Mouse (Mus musculus): ENCODE results near the gene Pmepa1. TPM values are rescaled to one million over a fixed set of nuclear protein-coding genes. Genes with fewer than 3 reads are reported as not detected.

Pmepa1 gene
- polyA plus RNA-seq, 1 experiment from 2014 or later = 7.0 TPM

- peaks cover 29% of the 10 kb centered on the region for H3K4me1 ChIP-seq (replicated peaks; ENCODE audit: control insufficient read depth, insufficient read depth)
- no peak overlapping the region for H3K4me3 ChIP-seq (ENCODE audit: low read depth, low read length)
- H3K9ac ChIP-seq (ENCODE audit: low read length) = no peak overlapping the region
- no peak overlapping the region for H3K27ac ChIP-seq (replicated peaks)
- DNase-seq (ENCODE audit: low spot score) (no peak), ATAC-seq (ENCODE audit: low FRiP score, low TSS enrichment) (no peak)
- no peaks in the 10 kb centered on the region for H3K36me3 ChIP-seq (ENCODE audit: control insufficient read depth, insufficient read depth, low read length)
- no peaks in the 10 kb centered on the region for H3K27me3 ChIP-seq (ENCODE audit: control insufficient read depth, insufficient read depth, low read length)
- H3K9me3 ChIP-seq (ENCODE audit: control insufficient read depth, low read length) = no peaks in the 10 kb centered on the region
- no peak overlapping the region for H3K4me2 ChIP-seq (replicated peaks; ENCODE audit: low read depth)
- TF ChIP-seq EP300 (optimal IDR thresholded peaks at IDR 0.05) (no peak), CTCF (IDR thresholded peaks at IDR 0.05; ENCODE audit: low read depth) (no peak)
- 67% methylated on average over 8 of the region's 8 CpGs for WGBS
Measured at GRCm38 (mm10) chr2:173249965-173250364, 26.4 kb downstream of the Pmepa1 start.

GRCm38 (mm10) chr2:173249386-173249785, 26.9 kb downstream of the Pmepa1 start:
- no peak overlapping the region for H3K4me2 ChIP-seq (replicated peaks; ENCODE audit: low read depth)
- no peak overlapping the region for H3K27ac ChIP-seq (replicated peaks)
- H3K27me3 ChIP-seq (ENCODE audit: control insufficient read depth, insufficient read depth, low read length) = no peaks in the 10 kb centered on the region
- no peak overlapping the region for H3K4me3 ChIP-seq (ENCODE audit: low read depth, low read length)
- no peak for DNase-seq (ENCODE audit: low spot score)
- peaks cover 23% of the 10 kb centered on the region for H3K4me1 ChIP-seq (replicated peaks; ENCODE audit: control insufficient read depth, insufficient read depth)
- H3K36me3 ChIP-seq (ENCODE audit: control insufficient read depth, insufficient read depth, low read length) = no peaks in the 10 kb centered on the region
- 71% methylated on average over 3 of the region's 3 CpGs for WGBS
- no peak overlapping the region for H3K9ac ChIP-seq (ENCODE audit: low read length)
- ATAC-seq (ENCODE audit: low FRiP score, low TSS enrichment) = no peak
- TF ChIP-seq CTCF (IDR thresholded peaks at IDR 0.05; ENCODE audit: low read depth) (no peak), EP300 (optimal IDR thresholded peaks at IDR 0.05) (no peak)
- no peaks in the 10 kb centered on the region for H3K9me3 ChIP-seq (ENCODE audit: control insufficient read depth, low read length)

GRCm38 (mm10) chr2:173248822-173249221, 27.5 kb downstream of the Pmepa1 start:
- no peak for ATAC-seq (ENCODE audit: low FRiP score, low TSS enrichment)
- Histone ChIP-seq H3K36me3 (ENCODE audit: control insufficient read depth, insufficient read depth, low read length) (no peaks in the 10 kb centered on the region), H3K27ac (replicated peaks) (no peak overlapping the region), H3K27me3 (ENCODE audit: control insufficient read depth, insufficient read depth, low read length) (no peaks in the 10 kb centered on the region), H3K9me3 (ENCODE audit: control insufficient read depth, low read length) (no peaks in the 10 kb centered on the region), H3K4me3 (ENCODE audit: low read depth, low read length) (no peak overlapping the region), H3K9ac (ENCODE audit: low read length) (no peak overlapping the region), H3K4me1 (replicated peaks; ENCODE audit: control insufficient read depth, insufficient read depth) (peaks cover 17% of the 10 kb centered on the region), H3K4me2 (replicated peaks; ENCODE audit: low read depth) (no peak overlapping the region)
- DNase-seq (ENCODE audit: low spot score) = no peak
- no peak for TF ChIP-seq EP300 (optimal IDR thresholded peaks at IDR 0.05)
- no peak for TF ChIP-seq CTCF (IDR thresholded peaks at IDR 0.05; ENCODE audit: low read depth)
- WGBS = 82% methylated on average over 7 of the region's 7 CpGs

GRCm38 (mm10) chr2:173247911-173248310, 28.4 kb downstream of the Pmepa1 start:
- H3K4me2 ChIP-seq (replicated peaks; ENCODE audit: low read depth) = no peak overlapping the region
- H3K4me1 ChIP-seq (replicated peaks; ENCODE audit: control insufficient read depth, insufficient read depth) = peaks cover 17% of the 10 kb centered on the region
- TF ChIP-seq EP300 (optimal IDR thresholded peaks at IDR 0.05) (no peak), CTCF (IDR thresholded peaks at IDR 0.05; ENCODE audit: low read depth) (no peak)
- H3K27me3 ChIP-seq (ENCODE audit: control insufficient read depth, insufficient read depth, low read length) = no peaks in the 10 kb centered on the region
- H3K9ac ChIP-seq (ENCODE audit: low read length) = no peak overlapping the region
- H3K27ac ChIP-seq (replicated peaks) = 0 out of 2 replicates have a peak overlapping the region, but pooled peaks have one; percentile 49
- no peaks in the 10 kb centered on the region for H3K36me3 ChIP-seq (ENCODE audit: control insufficient read depth, insufficient read depth, low read length)
- H3K4me3 ChIP-seq (ENCODE audit: low read depth, low read length) = no peak overlapping the region
- no peaks in the 10 kb centered on the region for H3K9me3 ChIP-seq (ENCODE audit: control insufficient read depth, low read length)
- DNase-seq (ENCODE audit: low spot score) (no peak), ATAC-seq (ENCODE audit: low FRiP score, low TSS enrichment) (0 out of 2 replicates have a peak, but pooled peaks have one; percentile 5)
- 27% methylated on average over 2 of the region's 2 CpGs for WGBS

GRCm38 (mm10) chr2:173247197-173247596, 29.1 kb downstream of the Pmepa1 start:
- H3K4me1 ChIP-seq (replicated peaks; ENCODE audit: control insufficient read depth, insufficient read depth) = peaks cover 15% of the 10 kb centered on the region
- no peak overlapping the region for H3K4me3 ChIP-seq (ENCODE audit: low read depth, low read length)
- no peak overlapping the region for H3K9ac ChIP-seq (ENCODE audit: low read length)
- DNase-seq (ENCODE audit: low spot score) (no peak), ATAC-seq (ENCODE audit: low FRiP score, low TSS enrichment) (no peak; the same call in 1 of the 2 replicates)
- no peak overlapping the region for H3K4me2 ChIP-seq (replicated peaks; ENCODE audit: low read depth)
- H3K27ac ChIP-seq (replicated peaks) = no peak overlapping the region
- no peaks in the 10 kb centered on the region for H3K9me3 ChIP-seq (ENCODE audit: control insufficient read depth, low read length)
- WGBS = 46% methylated on average over 2 of the region's 2 CpGs
- TF ChIP-seq CTCF (IDR thresholded peaks at IDR 0.05; ENCODE audit: low read depth) (no peak), EP300 (optimal IDR thresholded peaks at IDR 0.05) (no peak)
- H3K36me3 ChIP-seq (ENCODE audit: control insufficient read depth, insufficient read depth, low read length) = no peaks in the 10 kb centered on the region
- H3K27me3 ChIP-seq (ENCODE audit: control insufficient read depth, insufficient read depth, low read length) = no peaks in the 10 kb centered on the region

- WGBS = 61% methylated on average over 8 of the region's 8 CpGs
- TF ChIP-seq EP300 (optimal IDR thresholded peaks at IDR 0.05) (no peak), CTCF (IDR thresholded peaks at IDR 0.05; ENCODE audit: low read depth) (peak; percentile 50)
- Histone ChIP-seq H3K36me3 (ENCODE audit: control insufficient read depth, insufficient read depth, low read length) (no peaks in the 10 kb centered on the region), H3K27ac (replicated peaks) (no peak overlapping the region), H3K9me3 (ENCODE audit: control insufficient read depth, low read length) (no peaks in the 10 kb centered on the region), H3K4me2 (replicated peaks; ENCODE audit: low read depth) (no peak overlapping the region), H3K4me1 (replicated peaks; ENCODE audit: control insufficient read depth, insufficient read depth) (peaks cover 11% of the 10 kb centered on the region), H3K4me3 (ENCODE audit: low read depth, low read length) (no peak overlapping the region), H3K27me3 (ENCODE audit: control insufficient read depth, insufficient read depth, low read length) (no peaks in the 10 kb centered on the region), H3K9ac (ENCODE audit: low read length) (no peak overlapping the region)
- ATAC-seq (ENCODE audit: low FRiP score, low TSS enrichment) = peak; percentile 8; the same call in 1 of the 2 replicates
- DNase-seq (ENCODE audit: low spot score) = no peak
Measured at GRCm38 (mm10) chr2:173246688-173247087, 29.6 kb downstream of the Pmepa1 start.

Data from stomach, postnatal 0 days (tissue).